Mouse (Mus musculus) lung, postnatal 14 days (tissue): Measurements from ENCODE around the gene AA467197.
A peak's percentile ranks its signal among the peaks of the same experiment; 100 is the strongest.

ENCODE experiments used
- DNase-seq: peaks from one replicate; pipeline ENCODE4 v3.0.0; 2021

Gene AA467197

DNA sequence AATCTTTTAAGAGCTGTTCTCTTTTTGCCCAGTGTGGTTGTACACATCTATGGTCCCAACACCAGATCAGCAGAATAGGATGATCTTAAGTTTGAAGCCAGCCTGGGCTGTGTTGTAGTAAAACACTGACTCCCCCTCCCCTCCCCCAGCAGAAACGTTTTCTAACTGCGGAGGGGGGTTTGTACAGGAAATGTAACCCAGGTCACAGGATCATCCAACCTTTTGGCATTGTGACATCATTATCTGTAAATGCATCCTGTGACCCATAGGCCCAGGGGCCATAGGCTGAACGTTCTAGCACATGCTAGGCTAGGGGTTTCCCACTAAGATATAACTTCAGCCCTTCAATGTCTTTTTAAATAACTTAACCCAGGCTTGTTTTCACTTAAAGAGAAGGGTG, at the start of gene AA467197:
AA467197 (plus strand) TSS at position 301 of the 400 bp plus-strand sequence.
- DNase-seq = no peak

DNA sequence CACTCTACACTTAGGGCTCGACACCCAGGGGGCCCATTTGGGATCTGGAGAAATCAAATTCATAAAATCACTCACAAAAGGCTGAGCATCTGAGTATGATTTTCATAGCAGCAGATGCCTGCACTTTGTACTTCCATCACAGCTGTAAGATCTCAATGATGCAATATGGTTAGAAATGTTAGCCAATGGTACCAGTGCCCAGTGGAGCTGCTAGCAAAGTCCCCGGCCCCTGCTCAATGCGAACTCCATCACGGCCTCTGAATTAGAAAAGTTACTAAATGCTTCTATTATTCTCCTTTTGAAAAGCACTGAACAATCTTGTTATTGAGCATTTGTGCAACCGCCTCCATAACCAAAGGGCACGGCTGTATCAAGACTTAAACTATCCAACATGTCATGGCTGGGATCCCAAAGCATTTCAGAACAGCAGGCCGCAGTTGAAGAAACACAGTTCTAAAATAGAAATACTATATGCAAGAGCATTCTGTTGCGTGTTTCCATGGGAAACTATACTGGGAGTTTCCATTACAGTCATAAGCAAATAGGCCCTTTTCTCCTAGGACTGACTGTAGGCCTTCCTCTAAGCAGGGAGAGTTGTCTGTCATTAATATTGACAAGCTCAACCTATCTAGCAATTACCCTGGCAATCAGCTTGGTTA, 48.8 kb upstream of the AA467197 start:
- DNase-seq = no peak

DNA sequence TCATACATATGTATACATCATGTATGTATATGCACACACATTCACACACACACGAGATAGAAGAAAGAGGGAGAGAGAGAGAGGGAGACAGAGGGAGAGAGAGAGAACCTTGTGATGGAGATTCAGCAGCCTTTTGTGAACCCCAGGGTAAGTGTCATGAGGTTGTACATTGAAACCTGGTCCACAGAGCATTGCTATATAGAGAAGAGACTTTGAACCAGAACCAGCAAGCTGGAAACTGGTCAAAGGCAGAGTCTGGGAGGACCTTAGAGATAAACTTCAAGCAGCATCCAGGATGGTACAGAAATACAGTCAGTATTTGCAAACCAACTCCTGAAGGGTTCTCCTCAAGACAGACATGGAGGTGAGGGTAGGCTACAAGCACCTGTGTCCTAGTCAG, 46.4 kb upstream of the AA467197 start:
- no peak for DNase-seq

DNA sequence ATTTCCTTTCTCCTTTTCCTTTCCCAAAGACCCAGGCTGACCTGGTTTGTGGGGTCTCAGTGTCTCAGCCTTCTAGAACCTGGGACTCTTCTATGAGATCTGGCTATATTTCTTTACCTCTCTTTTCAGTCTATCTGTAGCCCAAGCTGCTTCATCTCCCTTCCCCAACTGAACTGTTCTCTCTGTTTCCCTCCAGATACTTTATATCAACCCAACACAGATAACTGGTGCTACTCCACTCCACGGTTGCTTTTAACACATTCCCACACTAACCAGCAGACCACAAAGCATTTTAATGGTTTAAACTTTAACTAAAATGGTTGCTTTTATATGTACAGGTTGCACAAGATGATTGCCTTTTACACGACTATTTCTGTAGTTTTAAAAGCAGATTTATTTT, 45.6 kb upstream of the AA467197 start:
- no peak for DNase-seq

DNA sequence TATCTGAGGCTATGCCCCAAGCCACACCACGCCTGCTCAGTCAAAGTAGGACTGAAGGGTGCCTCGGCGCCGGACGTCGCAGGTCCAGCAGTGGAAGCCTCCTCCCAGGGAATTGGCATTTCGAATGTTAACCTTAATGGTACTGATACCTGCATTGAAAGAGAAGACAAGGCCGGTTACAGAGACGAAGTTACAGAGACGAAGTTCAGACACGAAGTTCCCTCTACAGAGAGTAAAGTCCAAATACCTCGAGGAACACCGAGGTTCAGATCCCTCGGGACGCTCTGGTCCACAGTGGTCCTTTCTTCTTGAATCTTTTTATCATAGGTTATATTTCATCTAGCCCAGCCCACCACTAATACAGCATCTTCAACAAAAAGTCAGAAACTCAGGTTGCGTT, 41.3 kb upstream of the AA467197 start:
- no peak for DNase-seq

DNA sequence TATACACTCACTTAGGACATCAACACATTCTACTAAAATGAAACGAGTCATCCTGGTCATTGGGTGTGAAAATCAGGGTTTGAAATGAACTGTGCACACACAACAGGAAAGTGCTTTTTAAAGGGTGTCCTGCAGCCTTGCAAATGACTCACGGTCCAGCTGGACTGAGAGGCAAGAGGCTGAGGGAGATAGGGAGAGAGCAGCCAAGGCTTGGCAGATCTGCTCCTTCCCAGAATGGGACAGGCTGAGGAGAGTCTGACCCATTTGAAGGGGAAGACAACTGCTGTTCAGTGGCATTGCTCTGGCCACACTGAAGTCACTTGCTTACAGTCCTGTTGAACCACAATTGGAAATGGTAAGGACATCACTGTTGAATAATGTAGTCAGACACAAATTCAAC, 37.0 kb upstream of the AA467197 start:
- no peak for DNase-seq

DNA sequence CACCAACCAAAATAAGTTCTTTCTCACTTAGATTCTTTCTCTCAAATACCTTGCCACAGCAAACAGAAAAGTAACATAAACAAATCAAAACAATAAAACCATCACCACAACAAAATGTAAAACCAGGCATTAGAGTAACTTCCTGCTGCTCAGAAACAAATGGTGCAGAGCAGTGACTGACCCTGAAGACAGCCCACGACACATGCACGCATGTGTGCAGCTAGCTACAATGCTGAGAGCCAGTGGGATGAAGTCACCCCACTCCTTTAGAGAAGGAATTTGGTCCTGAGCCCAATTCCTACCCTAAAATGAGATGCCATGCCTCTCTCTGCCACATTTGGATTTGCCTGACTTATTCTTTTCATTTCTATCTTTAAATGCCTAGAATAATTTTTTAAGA, 35.4 kb upstream of the AA467197 start:
- no peak for DNase-seq

DNA sequence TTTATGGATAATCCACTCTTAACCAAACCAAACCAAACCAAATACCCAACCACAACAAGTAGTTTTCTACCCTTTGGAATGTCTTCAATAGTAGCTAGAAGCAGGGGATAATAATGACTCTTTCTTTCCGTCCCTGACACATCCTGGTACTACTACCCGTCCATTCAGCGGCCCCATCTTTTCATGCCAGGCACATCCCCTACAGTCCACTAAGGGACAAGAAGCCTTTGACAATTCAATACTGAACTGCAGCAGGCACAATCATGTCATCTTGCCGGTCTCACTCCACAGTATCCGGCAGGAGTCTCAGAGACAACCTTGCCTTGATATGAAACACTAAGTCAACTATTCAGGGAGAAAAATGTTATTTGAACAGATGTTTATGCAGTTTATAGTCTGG, 31.0 kb upstream of the AA467197 start:
- DNase-seq = no peak

DNA sequence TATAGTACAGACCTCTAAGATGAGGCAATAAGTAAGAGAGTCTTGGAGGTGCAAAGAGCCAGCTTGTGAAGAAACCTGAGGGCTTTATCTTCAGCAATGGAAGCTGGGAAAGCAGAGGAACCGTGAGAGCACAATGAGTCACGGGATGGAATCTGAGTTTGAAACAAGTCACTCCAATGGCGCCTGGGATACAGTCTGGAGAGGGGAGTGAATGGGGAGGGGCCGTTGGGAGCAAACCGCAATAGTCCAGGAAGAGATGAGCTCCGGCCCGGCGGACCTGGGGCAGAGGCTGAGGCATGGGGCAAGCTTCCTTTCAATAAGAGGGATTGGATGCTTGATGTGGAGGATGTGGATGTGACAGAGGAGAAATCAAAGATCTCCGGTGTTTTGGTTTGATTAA, 28.0 kb upstream of the AA467197 start:
- DNase-seq = no peak

DNA sequence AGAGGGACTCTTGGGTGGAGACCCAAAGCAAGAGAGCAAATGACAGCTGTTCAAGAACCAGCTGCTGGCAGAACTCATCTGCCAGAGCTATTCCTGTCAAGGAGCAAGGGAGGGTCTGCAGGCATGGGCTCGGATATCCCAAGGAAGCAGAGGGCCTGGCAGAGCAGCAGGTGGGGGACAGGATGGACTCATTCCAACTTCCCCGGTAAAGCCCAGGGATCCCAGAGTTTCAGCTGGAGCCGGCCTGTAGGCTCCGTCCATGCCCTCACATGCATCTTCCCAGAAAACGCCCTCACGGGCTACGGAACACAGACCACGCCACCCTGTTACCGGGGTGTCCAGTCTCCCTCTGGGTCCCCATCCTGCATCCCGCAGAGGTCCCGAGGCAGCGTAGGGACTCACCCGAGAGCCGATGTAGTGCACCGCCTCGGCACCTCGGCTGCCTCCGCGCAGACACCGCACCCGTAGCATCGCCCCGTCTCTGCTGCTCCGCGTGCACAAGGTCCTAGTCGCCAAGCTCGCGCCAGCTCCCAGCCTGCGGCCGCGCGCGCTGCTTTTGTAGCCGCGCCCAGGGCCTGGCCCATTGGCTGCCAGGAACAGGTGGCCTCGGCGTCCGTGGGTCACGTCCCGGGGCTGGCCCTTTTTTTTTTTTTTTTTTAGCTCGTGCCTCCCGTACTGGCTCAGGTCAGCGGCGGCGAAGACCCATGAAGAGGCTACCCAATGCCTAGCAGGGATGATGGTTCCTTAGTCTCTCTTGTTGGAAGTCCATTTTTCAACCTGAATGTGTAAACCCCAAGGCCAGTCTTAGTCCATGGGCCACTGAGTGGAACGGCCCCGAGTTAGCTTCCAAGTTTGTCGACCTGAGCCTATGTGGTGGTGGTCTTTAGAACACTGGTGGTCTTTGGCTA, 25.8 kb upstream of the AA467197 start, which contains the start of gene Gatm:
Gatm (minus strand) TSS at position 558 of the 908 bp plus-strand sequence.
- peak; percentile 47 for DNase-seq

DNA sequence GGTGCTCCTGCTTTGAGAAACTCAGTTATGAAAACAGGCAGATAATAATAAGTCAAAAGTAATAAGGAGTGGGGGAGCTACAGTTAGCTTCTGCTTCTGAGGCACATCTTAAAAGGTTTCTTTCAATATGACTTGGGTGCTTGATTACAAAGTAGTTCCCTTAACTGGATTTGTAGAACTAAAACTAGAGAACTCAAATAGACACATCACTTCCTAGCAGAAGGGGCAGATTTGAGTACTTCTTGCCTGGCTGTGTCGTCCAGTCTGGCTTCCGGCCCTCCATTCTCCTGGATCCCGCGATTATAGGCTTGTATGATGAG, 25.2 kb upstream of the AA467197 start:
- DNase-seq = no peak

DNA sequence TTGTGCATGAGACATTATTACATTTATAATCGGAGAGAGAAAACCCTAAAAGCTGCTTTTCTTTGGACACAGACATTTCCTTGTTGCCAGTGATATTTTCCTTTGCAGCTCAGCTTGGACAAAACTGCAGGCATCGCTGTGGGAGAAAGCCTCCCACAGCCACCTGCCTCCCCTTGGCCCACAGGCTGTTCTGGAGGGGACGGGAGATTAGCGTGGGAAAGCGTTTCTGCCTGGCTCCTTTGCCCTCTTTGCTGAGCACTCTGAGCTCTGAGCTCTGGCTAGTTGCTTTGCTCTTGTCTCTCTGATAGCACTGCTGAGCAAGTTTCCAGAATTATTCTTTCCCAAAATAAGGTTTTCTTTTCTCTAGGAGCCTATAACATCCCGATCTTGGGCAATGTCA, 20.5 kb upstream of the AA467197 start:
- DNase-seq = no peak

DNA sequence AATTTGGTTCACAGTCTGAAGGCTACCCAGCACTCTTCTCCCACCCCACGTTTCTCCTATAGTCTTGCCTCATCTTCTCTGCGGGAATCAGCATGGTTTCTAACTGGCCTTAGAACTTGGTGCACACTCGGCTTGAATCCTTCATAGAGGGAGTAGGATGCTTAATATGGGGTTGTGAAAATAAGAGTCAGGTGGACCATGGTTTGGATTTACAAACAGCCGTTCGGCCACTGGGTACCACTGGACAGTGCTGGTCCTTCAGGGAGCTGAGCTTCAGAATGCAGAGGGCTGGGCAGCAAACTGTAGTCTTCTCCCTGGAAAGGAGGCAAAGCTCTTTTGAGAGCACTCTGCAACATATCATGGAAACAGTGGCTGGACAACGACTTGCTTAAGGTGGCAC, 19.0 kb upstream of the AA467197 start:
- no peak for DNase-seq

DNA sequence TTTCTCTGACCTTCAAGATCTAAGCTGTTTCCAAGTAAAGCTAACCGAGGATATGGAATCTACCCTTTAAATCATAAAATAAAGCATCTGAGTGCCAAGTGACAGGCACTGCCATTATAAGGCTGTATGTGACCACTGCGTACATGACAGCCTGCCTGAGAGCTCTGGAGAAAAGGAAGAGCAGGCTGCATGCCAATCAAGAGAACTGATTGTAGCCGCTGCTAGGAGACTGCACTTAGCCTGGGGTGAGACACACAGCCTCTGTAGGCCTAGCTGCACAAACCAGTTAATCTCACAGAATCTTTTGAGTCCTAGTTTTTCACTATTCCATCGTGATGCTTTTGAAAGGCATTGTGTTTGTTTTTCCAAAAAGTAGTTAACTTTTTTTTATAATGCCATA, 18.1 kb upstream of the AA467197 start:
- no peak for DNase-seq

DNA sequence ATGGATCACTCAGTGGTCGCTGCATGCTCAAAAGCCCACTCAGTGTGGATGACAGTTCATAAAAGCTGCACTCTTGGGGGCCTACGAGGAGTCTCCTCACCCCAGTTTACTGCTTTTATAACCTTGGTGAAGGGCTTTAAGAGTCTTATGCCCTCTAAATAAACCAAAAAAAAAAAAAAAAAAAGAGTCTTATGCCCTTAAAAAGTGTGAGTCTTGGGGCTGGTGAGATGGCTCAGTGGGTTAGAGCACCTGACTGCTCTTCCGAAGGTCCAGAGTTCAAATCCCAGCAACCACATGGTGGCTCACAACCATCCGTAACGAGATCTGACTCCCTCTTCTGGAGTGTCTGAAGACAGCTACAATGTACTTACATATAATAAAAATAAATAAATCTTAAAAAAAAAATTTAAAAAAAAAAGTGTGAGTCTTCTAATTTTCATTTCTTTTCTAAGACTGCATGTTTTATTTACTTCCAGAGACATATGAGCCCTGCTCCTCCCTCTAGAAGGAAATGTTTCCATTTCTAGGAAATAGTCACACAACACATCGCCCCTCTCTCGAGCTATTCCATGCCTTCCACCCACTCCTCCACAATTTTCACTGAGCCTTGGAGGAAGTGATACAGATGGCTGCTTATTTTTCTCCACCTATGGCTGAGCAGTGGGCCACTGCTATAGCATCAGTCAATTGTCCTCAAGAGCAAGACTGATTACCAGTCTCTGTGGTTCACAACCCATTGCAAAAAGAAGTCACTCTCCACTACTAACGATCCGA, 15.3 kb upstream of the AA467197 start:
- no peak for DNase-seq

DNA sequence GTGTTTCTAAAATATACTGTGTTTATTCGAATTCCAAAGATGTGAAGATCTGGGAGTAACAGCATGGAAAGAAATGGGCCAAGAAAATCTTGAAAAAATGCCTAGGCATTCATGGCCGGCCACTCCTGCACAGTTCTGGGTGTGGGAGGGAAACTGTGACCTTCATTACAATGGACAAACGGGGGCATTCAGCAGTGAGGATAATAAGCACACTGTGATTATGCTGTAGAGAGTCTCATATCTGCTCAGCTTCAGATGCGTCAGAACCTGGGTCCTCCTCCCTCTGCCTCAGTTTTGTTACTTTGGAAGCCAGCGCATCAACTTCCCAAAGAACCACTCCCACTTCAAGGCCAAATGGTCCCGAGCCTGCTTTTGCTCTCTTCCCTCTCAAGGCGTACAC, 10.9 kb upstream of the AA467197 start:
- DNase-seq = no peak

DNA sequence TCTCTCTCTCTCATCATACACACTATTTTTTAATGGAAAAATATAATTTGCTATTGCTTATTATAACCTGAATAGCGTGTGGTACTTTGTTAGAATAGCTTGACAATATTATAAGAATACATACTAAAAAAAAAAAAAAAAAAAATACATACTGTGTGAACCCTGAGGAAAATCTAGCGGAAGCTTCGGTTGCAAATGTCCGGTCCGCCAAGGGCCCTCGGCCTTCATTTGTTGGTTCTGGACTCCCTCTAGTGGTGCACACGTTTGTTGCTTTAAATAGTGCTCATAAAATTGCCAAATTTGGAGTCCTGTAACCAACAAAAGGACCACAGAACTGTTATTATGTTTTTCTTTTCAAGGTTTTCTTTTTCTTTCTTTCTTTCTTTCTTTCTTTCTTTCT, 7.8 kb upstream of the AA467197 start:
- peak; percentile 83 for DNase-seq

DNA sequence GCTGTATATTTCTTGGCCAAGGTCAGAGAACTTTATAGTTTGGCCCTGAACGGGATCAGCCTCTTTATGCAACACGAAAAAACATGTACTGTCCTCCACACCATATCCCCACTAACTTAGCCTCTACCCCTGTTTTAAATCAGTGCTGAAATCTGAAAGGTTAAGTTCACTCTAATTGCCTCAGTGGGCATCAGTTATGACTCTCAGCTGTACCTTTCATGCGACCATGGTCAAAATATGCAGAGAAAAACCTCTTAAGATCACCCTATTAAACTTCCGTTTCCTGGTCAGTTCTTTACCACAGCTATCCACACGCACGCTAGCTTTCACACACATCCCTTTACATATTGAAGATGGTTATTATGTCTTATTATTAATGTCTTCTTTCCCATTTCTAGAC, 6.9 kb upstream of the AA467197 start:
- DNase-seq = no peak

DNA sequence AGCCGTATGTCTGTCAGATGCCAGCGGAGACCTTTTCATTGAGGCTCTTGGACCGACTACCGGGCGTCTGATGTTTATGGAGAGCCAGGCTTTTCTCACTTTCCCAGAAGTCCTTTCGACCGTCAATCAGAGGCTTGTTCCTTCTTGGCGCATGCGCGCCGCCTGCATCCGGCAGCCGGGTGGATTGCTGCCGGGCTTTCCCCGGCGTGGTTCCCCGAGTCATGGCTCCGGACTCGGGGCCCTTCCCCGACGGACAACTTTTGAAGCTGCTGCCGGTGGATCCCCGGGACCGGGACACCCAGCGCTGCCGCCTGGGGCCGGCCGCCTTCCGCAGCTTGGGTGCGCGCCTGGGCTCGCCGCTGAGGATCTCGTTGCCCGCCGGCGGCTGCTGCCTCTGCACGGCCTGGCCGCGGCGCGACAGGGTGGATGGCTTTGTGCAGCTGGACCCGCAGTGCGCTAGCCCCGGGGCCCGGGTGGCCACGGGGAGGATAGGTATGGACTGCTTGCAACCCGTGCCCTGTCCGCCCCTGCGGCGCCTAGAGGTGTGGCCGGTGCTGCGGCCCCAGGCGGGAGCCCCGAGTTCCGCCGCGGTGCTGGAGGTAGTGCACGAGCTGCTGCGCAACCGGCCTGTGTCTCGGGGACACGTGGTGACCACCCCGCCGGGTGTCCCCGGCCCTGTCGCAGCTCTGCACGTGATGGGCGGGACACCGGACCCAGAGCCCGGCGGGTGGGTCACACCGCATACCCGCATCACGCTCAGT, 6.1 kb upstream of the AA467197 start:
- DNase-seq = peak; percentile 84

DNA sequence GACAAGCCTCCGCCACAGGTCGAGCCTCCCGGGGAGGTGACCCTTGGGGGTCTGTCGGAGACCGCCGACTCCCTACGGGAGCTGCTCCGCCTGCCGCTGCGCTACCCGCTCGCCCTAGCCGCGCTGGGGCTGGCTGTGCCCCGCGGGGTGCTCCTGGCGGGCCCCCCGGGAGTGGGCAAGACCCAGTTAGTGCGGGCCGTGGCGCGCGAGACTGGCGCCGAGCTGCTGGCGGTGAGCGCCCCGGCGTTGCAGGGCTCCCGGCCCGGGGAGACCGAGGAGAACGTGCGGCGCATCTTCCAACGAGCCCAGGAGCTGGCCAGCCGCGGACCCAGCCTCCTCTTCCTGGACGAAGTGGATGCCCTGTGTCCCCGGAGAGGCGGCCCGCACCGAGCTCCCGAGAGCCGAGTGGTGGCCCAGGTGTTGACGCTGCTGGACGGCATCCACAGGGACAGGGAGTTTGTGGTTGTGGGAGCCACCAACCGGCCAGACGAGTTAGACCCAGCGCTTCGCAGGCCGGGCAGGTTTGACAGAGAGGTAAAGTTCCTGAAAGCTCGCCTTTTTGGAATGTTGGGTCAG, 5.5 kb upstream of the AA467197 start:
- DNase-seq = peak; percentile 32

DNA sequence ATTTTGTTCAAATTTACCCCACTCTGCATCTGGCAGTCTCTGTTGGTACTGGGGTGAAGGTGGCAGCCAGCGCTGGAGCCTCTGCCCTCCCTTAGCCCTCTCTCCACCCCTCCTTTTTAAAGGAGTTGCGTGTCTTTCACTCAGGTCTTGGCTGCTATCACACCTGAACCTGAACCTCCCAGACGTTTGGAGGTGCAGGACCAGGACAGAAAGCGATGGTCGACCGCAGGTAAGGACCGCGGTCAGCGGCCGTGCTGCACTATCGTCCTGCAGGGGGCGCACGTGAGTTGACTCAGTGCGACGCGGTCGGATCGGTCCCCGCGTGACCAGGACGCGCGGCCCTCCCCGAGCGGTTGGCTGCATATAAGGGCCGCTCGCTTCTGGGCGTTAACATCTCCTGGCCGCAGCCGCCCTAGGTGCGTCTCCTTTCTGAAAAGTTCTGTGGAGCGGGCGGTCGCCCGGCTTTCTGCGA, 776 bp downstream of the AA467197 start:
- peak; percentile 81 for DNase-seq

DNA sequence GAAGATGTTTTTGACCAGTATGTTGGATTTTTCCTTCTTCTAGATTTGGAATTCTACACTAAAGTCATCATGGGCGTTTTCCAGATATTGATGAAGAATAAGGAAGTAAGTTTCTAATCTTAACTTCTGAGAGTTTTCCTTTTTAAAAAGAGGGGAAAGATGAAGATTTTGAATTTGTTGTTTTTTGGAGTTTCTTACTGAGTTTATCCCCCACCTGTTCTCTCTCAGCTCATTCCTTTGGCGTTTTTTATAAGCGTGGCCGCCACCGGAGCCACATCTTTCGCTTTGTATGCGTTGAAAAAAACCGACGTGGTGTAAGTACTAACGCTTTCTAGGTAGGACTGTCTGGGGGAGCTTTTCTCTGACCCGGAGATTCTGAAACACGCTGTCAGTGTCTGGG, 1.2 kb downstream of the AA467197 start:
- DNase-seq = no peak
